Mouse (Mus musculus) heart, embryonic 10.5 days (tissue): ENCODE measurements around the gene Olfr539. TPM values are rescaled to one million over a fixed set of nuclear protein-coding genes. Genes with fewer than 3 reads are reported as not detected.
"Not testable (repeated sequence)": the region's sequence is repeated elsewhere in the genome, so short reads cannot be mapped to it uniquely, and the experiment has no call there.

Source experiments
- DNase-seq: peaks from one replicate; pipeline ENCODE4 v3.0.0-alpha.2; 2017; ENCODE audit warnings: low spot score
- H3K27ac ChIP-seq: fragments of 300-500 bp; sonication (generic); 2 replicates; pipeline ENCODE4 v1.5.1; 2016; ENCODE audit warnings: mild to moderate bottlenecking
- H3K27me3 ChIP-seq: fragments of 300-500 bp; sonication (generic); 2 replicates; pipeline ENCODE4 v1.6.1; 2016; ENCODE audit warnings: mild to moderate bottlenecking; ENCODE audit not compliant: poor library complexity, insufficient read depth, severe bottlenecking
- H3K36me3 ChIP-seq: fragments of 300-500 bp; sonication (generic); 2 replicates; pipeline ENCODE4 v1.6.1; 2016; ENCODE audit warnings: mild to moderate bottlenecking, moderate library complexity
- H3K4me1 ChIP-seq: fragments of 300-500 bp; sonication (generic); 2 replicates; pipeline ENCODE4 v1.6.1; 2016; ENCODE audit warnings: mild to moderate bottlenecking
- H3K4me3 ChIP-seq: fragments of 300-500 bp; sonication (generic); 2 replicates; pipeline ENCODE4 v1.5.1; 2016; ENCODE audit warnings: mild to moderate bottlenecking, moderate library complexity
- H3K9me3 ChIP-seq: fragments of 300-500 bp; sonication (generic); 2 replicates; pipeline ENCODE4 v1.6.1; 2016; ENCODE audit warnings: mild to moderate bottlenecking, moderate library complexity
- WGBS: fragments of 180-500 bp; shearing (Covaris S2); methylation state at CpG from one replicate; pipeline ENCODE4 v1.1.7; 2016; 5-methylcytosine and 5-hydroxymethylcytosine counted together
- polyA plus RNA-seq: library from polyadenylated mRNA; unstranded; fragments of >200 nt; fragmentation: Nextera tagmentation; extraction: Ambion mirVana; gene quantifications from 2 replicates; pipeline ENCODE4 v1.2.1, GENCODE M21; 2016

Olfr539 gene
- not detected in 2 replicates for polyA plus RNA-seq

- Histone ChIP-seq H3K27me3 (no peaks in the 10 kb centered on the region), H3K27ac (no peak within 1 kb of the TSS)
- 62% methylated on average over 4 of the region's 4 CpGs for WGBS
Measured at GRCm38 (mm10) chr7:140659630-140660029, at the start of gene Olfr539. Olfr539 (plus strand) TSS chr7:140659930.

GRCm38 (mm10) chr7:140628670-140629069 is 31.1 kb upstream of the Olfr539 start, which contains the start of gene Olfr61:
Olfr61 (plus strand) TSS chr7:140628970.
- whole genome bisulfite sequencing = 74% methylated on average over 3 of the region's 3 CpGs
- H3K9me3 ChIP-seq, DNase-seq: not testable (repeated sequence)

More at GRCm38 (mm10) chr7:140659630-140660029, at the start of gene Olfr539:
- Histone ChIP-seq H3K36me3 (no peaks in the 10 kb centered on the region), H3K4me1 (no peaks in the 10 kb centered on the region), H3K4me3 (no peak within 1 kb of the TSS), H3K9me3 (no peaks in the 10 kb centered on the region)
- no peak for DNase-seq

GRCm38 (mm10) chr7:140630559-140630958 is 29.2 kb upstream of the Olfr539 start:
- no peaks in the 10 kb centered on the region for H3K27me3 ChIP-seq
- no peak overlapping the region for H3K27ac ChIP-seq
- H3K9me3 ChIP-seq = no peaks in the 10 kb centered on the region
- no peak for DNase-seq
- no peaks in the 10 kb centered on the region for H3K36me3 ChIP-seq
- no peak overlapping the region for H3K4me3 ChIP-seq
- WGBS = 59% methylated on average over 1 of the region's 1 CpGs
- H3K4me1 ChIP-seq = no peaks in the 10 kb centered on the region

More at GRCm38 (mm10) chr7:140628670-140629069, 31.1 kb upstream of the Olfr539 start, which contains the start of gene Olfr61:
- not testable (repeated sequence) for H3K27me3 ChIP-seq, H3K27ac ChIP-seq, H3K36me3 ChIP-seq, H3K4me3 ChIP-seq, H3K4me1 ChIP-seq

GRCm38 (mm10) chr7:140646152-140646551 is 13.6 kb upstream of the Olfr539 start, which contains the start of gene Olfr53:
Olfr53 (plus strand) TSS chr7:140646452.
- DNase-seq = no peak
- 85% methylated on average over 1 of the region's 1 CpGs for WGBS
- H3K9me3 ChIP-seq = no peaks in the 10 kb centered on the region

GRCm38 (mm10) chr7:140670693-140671092 is 11.0 kb downstream of the Olfr539 start:
- WGBS = 71% methylated on average over 3 of the region's 3 CpGs
- not testable (repeated sequence) for H3K27me3 ChIP-seq, DNase-seq, H3K9me3 ChIP-seq, H3K27ac ChIP-seq, H3K4me1 ChIP-seq, H3K36me3 ChIP-seq, H3K4me3 ChIP-seq

More at GRCm38 (mm10) chr7:140646152-140646551, 13.6 kb upstream of the Olfr539 start, which contains the start of gene Olfr53:
- Histone ChIP-seq H3K27ac (no peak within 1 kb of the TSS), H3K4me1 (no peaks in the 10 kb centered on the region), H3K27me3 (no peaks in the 10 kb centered on the region), H3K4me3 (no peak within 1 kb of the TSS), H3K36me3 (no peaks in the 10 kb centered on the region)

- no peaks in the 10 kb centered on the region for H3K36me3 ChIP-seq
- H3K4me1 ChIP-seq = peaks cover 4% of the 10 kb centered on the region; the same call in 1 of the 2 replicates
- no peaks in the 10 kb centered on the region for H3K9me3 ChIP-seq
- no peaks in the 10 kb centered on the region for H3K27me3 ChIP-seq
- H3K4me3 ChIP-seq = peak overlapping the region; percentile 24; the same call in 1 of the 2 replicates
- 0% methylated on average over 6 of the region's 6 CpGs for WGBS
- no peak for DNase-seq
- no peak overlapping the region for H3K27ac ChIP-seq
Measured at GRCm38 (mm10) chr7:140675863-140676262, 16.1 kb downstream of the Olfr539 start.

GRCm38 (mm10) chr7:140679591-140679990 is 19.9 kb downstream of the Olfr539 start:
- not testable (repeated sequence) for H3K36me3 ChIP-seq, DNase-seq
- WGBS = 61% methylated on average over 4 of the region's 4 CpGs

GRCm38 (mm10) chr7:140681651-140682050 is 21.9 kb downstream of the Olfr539 start, which contains the start of gene Olfr45:
Olfr45 (plus strand) TSS chr7:140681951.
- WGBS = 92% methylated on average over 1 of the region's 1 CpGs
- Histone ChIP-seq H3K27me3 (no peaks in the 10 kb centered on the region), H3K9me3 (no peaks in the 10 kb centered on the region), H3K4me3 (no peak within 1 kb of the TSS), H3K4me1 (no peaks in the 10 kb centered on the region), H3K36me3 (no peaks in the 10 kb centered on the region), H3K27ac (no peak within 1 kb of the TSS)
- no peak for DNase-seq

More at GRCm38 (mm10) chr7:140679591-140679990, 19.9 kb downstream of the Olfr539 start:
- H3K9me3 ChIP-seq, H3K27ac ChIP-seq, H3K4me1 ChIP-seq, H3K4me3 ChIP-seq, H3K27me3 ChIP-seq: not testable (repeated sequence)

GRCm38 (mm10) chr7:140696967-140697366 is 37.2 kb downstream of the Olfr539 start, which contains the start of gene Olfr541:
Olfr541 (plus strand) TSS chr7:140697267.
- Histone ChIP-seq H3K4me3 (no peak within 1 kb of the TSS), H3K4me1 (no peaks in the 10 kb centered on the region), H3K36me3 (no peaks in the 10 kb centered on the region), H3K27ac (no peak within 1 kb of the TSS), H3K27me3 (no peaks in the 10 kb centered on the region), H3K9me3 (no peaks in the 10 kb centered on the region)
- no peak for DNase-seq

GRCm38 (mm10) chr7:140706348-140706747 is 46.6 kb downstream of the Olfr539 start:
- no peak for DNase-seq
- Histone ChIP-seq H3K36me3 (no peaks in the 10 kb centered on the region), H3K27ac (no peak overlapping the region), H3K4me1 (no peaks in the 10 kb centered on the region), H3K4me3 (no peak overlapping the region), H3K27me3 (no peaks in the 10 kb centered on the region), H3K9me3 (no peaks in the 10 kb centered on the region)
- 69% methylated on average over 2 of the region's 2 CpGs for WGBS

- H3K9me3 ChIP-seq = no peaks in the 10 kb centered on the region
- no peak overlapping the region for H3K27ac ChIP-seq
- no peak for DNase-seq
- H3K4me3 ChIP-seq = no peak overlapping the region
- H3K4me1 ChIP-seq = no peaks in the 10 kb centered on the region
- 70% methylated on average over 6 of the region's 6 CpGs for WGBS
- no peaks in the 10 kb centered on the region for H3K36me3 ChIP-seq
- H3K27me3 ChIP-seq = no peaks in the 10 kb centered on the region
Measured at GRCm38 (mm10) chr7:140707536-140708284, 48.0 kb downstream of the Olfr539 start.

GRCm38 (mm10) chr7:140717155-140718055 is 57.7 kb downstream of the Olfr539 start:
- Histone ChIP-seq H3K4me1 (no peaks in the 10 kb centered on the region), H3K9me3 (no peaks in the 10 kb centered on the region), H3K36me3 (no peaks in the 10 kb centered on the region), H3K27ac (no peak overlapping the region), H3K4me3 (no peak overlapping the region), H3K27me3 (no peaks in the 10 kb centered on the region)
- no peak for DNase-seq
- WGBS = 74% methylated on average over 7 of the region's 7 CpGs
